Mouse (Mus musculus): ENCODE measurements at regions not wholly inside any gene's neighbourhood (a gene's known extent, or its start where the extent isn't known, plus 50 kb on each side); places are given as distances from the start of the nearest gene placed in this dataset.

GRCm38 (mm10) chr4:131488246-131488645 is 349.8 kb downstream of the Ptpru start:
- peak; percentile 14 for DNase-seq (ENCODE audit: low spot score)

DNA sequence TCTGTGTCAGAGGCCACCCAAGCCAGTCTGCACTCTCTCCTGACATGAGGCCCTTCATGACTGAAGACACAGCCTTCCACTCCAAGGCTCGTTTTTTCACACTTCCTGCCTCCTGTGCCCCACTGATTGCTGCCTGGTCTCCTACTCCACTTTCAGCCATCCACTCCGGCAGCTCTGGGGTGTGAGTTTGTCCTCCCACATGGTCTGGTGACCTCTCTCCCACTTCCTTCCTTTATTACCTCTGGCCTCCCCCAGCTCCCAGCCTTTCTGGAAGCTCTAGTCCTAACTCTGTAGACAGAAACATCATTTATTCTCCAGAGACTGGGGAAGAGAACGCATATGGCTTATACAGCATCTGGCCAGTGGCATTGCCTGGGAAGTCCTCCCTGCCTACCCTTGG is 349.0 kb downstream of the Ptpru start:
- no peak for DNase-seq (ENCODE audit: low spot score)

- DNase-seq (ENCODE audit: low spot score), result no peak
Measured at GRCm38 (mm10) chr4:131491960-131492359, 346.1 kb downstream of the Ptpru start.

- no peak for DNase-seq (ENCODE audit: low spot score)
Measured at GRCm38 (mm10) chr4:131493726-131494125, 344.4 kb downstream of the Ptpru start.

- no peak for DNase-seq (ENCODE audit: low spot score)
Measured at GRCm38 (mm10) chr4:131496900-131497299, 341.2 kb downstream of the Ptpru start.

DNA sequence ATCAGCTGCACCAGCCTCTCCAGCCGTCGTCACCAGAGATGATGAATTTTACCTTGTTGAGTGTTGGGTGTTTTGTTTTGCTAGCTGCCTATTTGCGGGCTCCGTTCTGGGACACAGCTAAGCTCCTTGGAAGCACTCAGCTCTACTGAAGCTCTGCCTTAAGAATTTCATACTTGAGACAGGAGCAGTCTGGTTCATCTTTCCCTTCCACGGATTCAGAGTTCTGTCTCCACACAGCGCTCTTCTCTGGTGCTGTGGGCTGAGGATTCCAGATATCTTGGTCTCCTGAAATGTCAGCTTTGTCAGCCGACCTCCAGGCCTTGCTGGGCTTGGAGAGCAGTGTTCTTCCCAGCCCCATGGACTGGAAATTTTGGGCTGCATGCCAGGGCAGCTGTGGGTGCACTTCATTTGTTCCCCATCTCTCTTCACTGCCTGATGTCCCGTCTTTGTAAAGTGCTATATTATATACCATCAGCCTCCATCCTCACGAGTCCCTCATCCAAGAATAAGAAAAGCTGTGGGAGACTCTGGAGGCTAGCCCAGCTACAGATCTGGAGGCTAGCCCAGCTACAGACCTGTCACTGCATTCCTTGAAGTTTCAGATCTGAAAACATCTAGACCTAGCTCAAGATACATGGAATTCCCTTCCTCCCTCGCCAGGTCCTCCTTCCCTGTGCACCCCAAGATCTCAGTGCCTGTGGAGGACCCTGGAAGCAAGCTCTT is 337.0 kb downstream of the Ptpru start:
- no peak for DNase-seq (ENCODE audit: low spot score)

DNA sequence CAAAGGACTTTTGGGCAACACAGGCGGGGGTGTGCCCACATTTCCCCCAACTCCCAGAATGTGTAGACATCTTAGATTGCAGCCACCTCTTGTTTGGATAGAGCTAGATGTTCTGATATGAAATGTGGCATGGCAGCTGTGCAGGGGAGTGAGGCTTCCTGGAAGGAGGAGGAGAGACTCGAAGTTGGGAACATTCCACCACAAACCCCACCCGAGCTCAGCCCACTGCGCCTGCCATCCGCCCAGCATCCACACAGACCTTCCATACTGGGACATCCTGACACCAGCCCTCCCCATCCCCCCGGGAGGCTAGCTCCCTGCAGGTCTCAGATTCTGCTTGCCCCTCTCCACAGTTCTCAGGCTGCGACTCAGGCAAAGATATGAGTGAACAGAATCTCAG is 329.9 kb downstream of the Ptpru start:
- DNase-seq (ENCODE audit: low spot score), result no peak

GRCm38 (mm10) chr4:131511586-131511985 is 326.5 kb downstream of the Ptpru start:
- no peak for DNase-seq (ENCODE audit: low spot score)

- DNase-seq (ENCODE audit: low spot score), result no peak
Measured at GRCm38 (mm10) chr4:131512768-131513167, 325.3 kb downstream of the Ptpru start.

- no peak for DNase-seq (ENCODE audit: low spot score)
Measured at GRCm38 (mm10) chr4:131520636-131521306, 317.3 kb downstream of the Ptpru start.

DNA sequence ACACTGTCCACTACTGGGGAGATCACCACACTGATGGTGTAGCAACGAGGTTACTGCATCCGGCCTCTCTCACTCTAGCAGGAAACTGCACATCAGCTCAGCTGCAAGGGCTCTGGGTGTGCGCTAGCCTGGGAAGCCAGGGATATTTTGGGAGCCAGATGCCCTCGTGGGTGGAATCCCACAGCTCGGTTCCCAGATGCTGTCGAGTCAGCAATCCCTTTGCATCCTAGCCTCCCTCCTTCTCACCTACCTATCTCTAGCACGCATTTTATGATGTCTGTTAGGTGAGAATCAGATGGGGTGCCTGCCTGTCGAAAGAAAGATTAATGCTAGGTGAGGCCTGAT is 316.8 kb downstream of the Ptpru start:
- DNase-seq (ENCODE audit: low spot score), result no peak

- DNase-seq (ENCODE audit: low spot score), result no peak
Measured at GRCm38 (mm10) chr4:131525236-131525635, 312.9 kb downstream of the Ptpru start.

- DNase-seq (ENCODE audit: low spot score), result no peak
Measured at GRCm38 (mm10) chr4:131530491-131530890, 307.6 kb downstream of the Ptpru start.

GRCm38 (mm10) chr4:131531003-131531402 is 307.1 kb downstream of the Ptpru start:
- no peak for DNase-seq (ENCODE audit: low spot score)

DNA sequence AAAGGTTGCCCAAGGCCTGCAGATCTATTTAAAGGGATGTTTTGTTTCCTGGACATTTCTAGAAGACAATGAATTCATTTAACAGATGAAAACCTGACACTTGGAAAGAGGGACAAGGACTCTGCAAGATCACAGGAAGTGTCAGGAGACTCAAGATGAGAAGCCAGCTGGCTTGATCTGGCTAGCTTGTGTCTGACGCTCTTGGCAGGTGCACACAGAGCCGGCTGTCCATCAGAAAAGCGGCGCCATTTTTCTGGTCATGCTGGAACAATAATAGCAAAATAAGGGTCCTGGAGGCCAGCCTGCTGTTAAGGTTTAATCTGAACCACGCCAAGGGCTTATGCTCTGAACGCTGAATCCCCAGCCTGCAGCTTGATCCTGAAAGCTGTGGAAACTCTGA is 303.3 kb downstream of the Ptpru start:
- no peak for DNase-seq (ENCODE audit: low spot score)

GRCm38 (mm10) chr4:131538237-131538636 is 299.9 kb downstream of the Ptpru start:
- no peak for DNase-seq (ENCODE audit: low spot score)

GRCm38 (mm10) chr4:131546422-131547200 is 291.5 kb downstream of the Ptpru start:
- no peak for DNase-seq (ENCODE audit: low spot score)

DNA sequence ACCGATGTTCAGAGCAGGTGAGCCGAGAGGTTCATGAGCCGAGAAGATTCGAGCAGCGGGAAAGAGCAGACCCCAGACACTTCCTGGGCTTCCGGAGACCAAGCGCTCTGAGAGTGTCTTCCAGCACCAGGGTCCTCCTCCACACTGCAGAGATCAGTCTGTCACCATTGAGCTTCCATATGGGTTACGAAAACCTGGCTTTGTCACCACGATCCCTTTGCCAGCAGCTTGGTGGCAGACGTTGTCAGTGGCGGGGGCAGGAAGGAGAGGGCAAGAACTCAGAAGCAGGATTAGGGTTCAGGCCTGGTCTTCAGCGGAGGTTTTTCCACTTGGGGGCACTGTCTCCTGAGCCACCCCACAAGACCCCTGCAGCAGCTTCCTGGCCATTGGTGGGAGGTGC is 288.5 kb downstream of the Ptpru start:
- DNase-seq (ENCODE audit: low spot score), result no peak

GRCm38 (mm10) chr4:131558513-131558912 is 279.6 kb downstream of the Ptpru start:
- no peak for DNase-seq (ENCODE audit: low spot score)

DNA sequence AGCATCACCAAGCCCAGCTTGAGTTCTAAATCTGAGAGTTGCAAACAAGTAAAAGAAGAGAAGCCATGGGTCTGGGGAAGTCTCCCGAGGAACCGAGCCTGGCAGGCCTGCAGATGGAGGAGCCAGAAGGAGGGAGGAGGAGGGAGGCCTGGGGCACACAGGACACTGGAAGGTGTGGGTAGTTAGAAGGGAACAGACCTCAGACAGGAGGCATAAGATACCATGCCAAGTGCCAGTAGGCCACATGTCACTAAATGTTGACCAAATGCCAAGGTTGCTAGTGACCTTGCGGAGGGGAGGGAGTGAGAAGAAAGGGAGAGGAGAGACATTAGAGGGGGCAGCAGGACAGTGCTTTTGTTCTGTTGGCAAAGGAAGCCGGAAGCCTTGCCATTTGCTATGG is 274.2 kb downstream of the Ptpru start:
- DNase-seq (ENCODE audit: low spot score), result no peak

DNA sequence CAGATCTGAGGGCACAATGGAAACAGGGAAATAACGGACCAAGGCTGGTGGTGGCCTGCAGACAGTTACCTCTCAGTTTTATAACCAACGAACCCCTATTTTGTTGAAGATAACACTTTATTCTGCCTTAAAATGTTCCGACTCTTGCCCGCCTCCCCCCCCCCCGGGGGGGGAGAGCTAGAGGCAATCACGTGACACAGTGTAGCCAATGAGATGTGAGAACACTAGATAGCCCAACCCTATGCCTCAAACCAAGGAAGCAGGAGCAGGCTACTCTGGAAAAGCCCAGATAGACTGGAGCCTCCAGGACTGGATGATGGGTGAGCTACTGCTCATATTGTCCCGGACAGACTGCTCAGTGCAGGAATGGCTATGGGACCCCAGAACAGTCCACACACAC is 272.9 kb downstream of the Ptpru start:
- DNase-seq (ENCODE audit: low spot score), result no peak

- no peak for DNase-seq (ENCODE audit: low spot score)
Measured at GRCm38 (mm10) chr4:131567241-131567640, 270.8 kb downstream of the Ptpru start.

- no peak for DNase-seq (ENCODE audit: low spot score)
Measured at GRCm38 (mm10) chr4:131569156-131569555, 268.9 kb downstream of the Ptpru start.

All from ovary, postnatal 36 days (tissue).